Mouse (Mus musculus): ENCODE data around the gene Kbtbd12. TPM values are rescaled to one million over a fixed set of nuclear protein-coding genes. Genes with fewer than 3 reads are reported as not detected.

Gene Kbtbd12
- polyA plus RNA-seq, 1 experiment from 2014 or later = not detected

GRCm38 (mm10) chr6:88640331-88640730 is 2.6 kb upstream of the Kbtbd12 start:
- no peak overlapping the region for H3K27ac ChIP-seq
- 30% methylated on average over 3 of the region's 3 CpGs for WGBS
- H3K9me3 ChIP-seq = peaks cover 9% of the 10 kb centered on the region; the same call in 1 of the 2 replicates
- H3K4me3 ChIP-seq = no peak overlapping the region
- no peaks in the 10 kb centered on the region for H3K36me3 ChIP-seq
- DNase-seq (ENCODE audit: low spot score) = no peak
- H3K4me1 ChIP-seq (replicated peaks) = peaks cover 22% of the 10 kb centered on the region
- peaks cover 4% of the 10 kb centered on the region; the same call in 1 of the 2 replicates for H3K27me3 ChIP-seq (ENCODE audit: insufficient read depth, poor library complexity, severe bottlenecking)

- 2% methylated on average over 9 of the region's 9 CpGs for WGBS
- peak; percentile 20 for DNase-seq (ENCODE audit: low spot score)
- H3K9me3 ChIP-seq = peaks cover 10% of the 10 kb centered on the region; the same call in 1 of the 2 replicates
- no peak overlapping the region for H3K27ac ChIP-seq
- H3K4me3 ChIP-seq = peak overlapping the region; percentile 23; the same call in 1 of the 2 replicates
- peaks cover 22% of the 10 kb centered on the region for H3K4me1 ChIP-seq (replicated peaks)
- no peaks in the 10 kb centered on the region for H3K36me3 ChIP-seq
- peaks cover 4% of the 10 kb centered on the region; the same call in 1 of the 2 replicates for H3K27me3 ChIP-seq (ENCODE audit: insufficient read depth, poor library complexity, severe bottlenecking)
Measured at GRCm38 (mm10) chr6:88639921-88640320, 2.2 kb upstream of the Kbtbd12 start.

- 24% methylated on average over 6 of the region's 6 CpGs for WGBS
- no peak for DNase-seq (ENCODE audit: low spot score)
- no peaks in the 10 kb centered on the region for H3K36me3 ChIP-seq
- H3K27me3 ChIP-seq (ENCODE audit: insufficient read depth, poor library complexity, severe bottlenecking) = peaks cover 4% of the 10 kb centered on the region; the same call in 1 of the 2 replicates
- H3K4me1 ChIP-seq (replicated peaks) = peaks cover 22% of the 10 kb centered on the region
- no peak overlapping the region for H3K27ac ChIP-seq
- 0 out of 2 replicates have a peak overlapping the region, but pooled peaks have one; percentile 23 for H3K4me3 ChIP-seq
- peaks cover 10% of the 10 kb centered on the region; the same call in 1 of the 2 replicates for H3K9me3 ChIP-seq
Measured at GRCm38 (mm10) chr6:88639372-88639920, 1.7 kb upstream of the Kbtbd12 start.

DNA sequence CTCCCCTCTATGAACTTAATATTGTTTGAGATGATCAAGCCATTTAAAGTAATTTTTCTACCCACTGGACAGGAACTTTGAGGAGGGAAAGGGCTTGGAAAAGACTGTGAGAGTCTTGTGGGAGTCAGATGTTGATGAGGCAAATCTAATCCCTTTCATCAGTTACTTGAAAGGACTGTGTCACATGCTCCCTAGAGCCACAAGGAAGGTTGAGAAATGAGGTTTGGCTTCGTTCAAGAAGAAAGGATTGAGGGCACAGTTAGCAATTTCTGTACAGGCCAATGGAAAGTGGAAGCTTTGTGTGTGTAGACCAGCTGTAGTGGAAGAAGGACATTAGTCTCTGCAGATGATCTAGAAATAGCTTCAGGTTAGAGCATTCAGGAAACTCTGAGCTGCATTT is 1.2 kb upstream of the Kbtbd12 start:
- 50% methylated on average over 1 of the region's 1 CpGs for WGBS
- no peak for DNase-seq (ENCODE audit: low spot score)
- Histone ChIP-seq H3K27me3 (ENCODE audit: insufficient read depth, poor library complexity, severe bottlenecking) (peaks cover 4% of the 10 kb centered on the region; the same call in 1 of the 2 replicates), H3K4me3 (no peak overlapping the region), H3K27ac (no peak overlapping the region), H3K4me1 (replicated peaks) (peaks cover 22% of the 10 kb centered on the region), H3K36me3 (no peaks in the 10 kb centered on the region), H3K9me3 (peaks cover 10% of the 10 kb centered on the region; the same call in 1 of the 2 replicates)

GRCm38 (mm10) chr6:88635881-88636754 is 1.6 kb downstream of the Kbtbd12 start:
- DNase-seq (ENCODE audit: low spot score) = no peak
- no peaks in the 10 kb centered on the region for H3K27me3 ChIP-seq (ENCODE audit: insufficient read depth, poor library complexity, severe bottlenecking)
- no peak overlapping the region for H3K4me3 ChIP-seq
- 89% methylated on average over 6 of the region's 6 CpGs for WGBS
- peaks cover 10% of the 10 kb centered on the region; the same call in 1 of the 2 replicates for H3K9me3 ChIP-seq
- H3K4me1 ChIP-seq (replicated peaks) = peaks cover 18% of the 10 kb centered on the region
- no peaks in the 10 kb centered on the region for H3K36me3 ChIP-seq
- H3K27ac ChIP-seq = no peak overlapping the region

DNA sequence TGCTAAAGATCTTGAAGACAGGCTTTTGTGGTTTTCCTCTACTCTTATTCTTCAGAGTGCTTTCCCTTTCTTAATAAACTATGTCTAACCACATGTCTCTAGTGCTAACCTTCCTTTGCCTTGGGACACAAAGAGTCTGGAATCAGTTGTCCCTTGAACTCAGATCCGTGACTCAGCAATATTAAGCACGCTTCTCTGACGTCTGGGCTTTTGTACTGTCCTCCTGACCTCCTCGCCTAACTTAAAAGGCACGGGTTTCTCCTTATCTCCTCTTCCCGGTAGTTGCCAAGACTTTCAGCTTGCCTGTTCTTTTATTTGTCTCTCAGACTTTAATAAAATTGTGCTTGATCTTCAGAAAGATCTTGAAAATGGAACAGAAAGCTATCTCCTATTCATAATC is 6.5 kb downstream of the Kbtbd12 start:
- Histone ChIP-seq H3K9me3 (0 out of 2 replicates have a peak, but pooled peaks cover 3% of the 10 kb centered on the region), H3K36me3 (no peaks in the 10 kb centered on the region), H3K4me3 (no peak overlapping the region), H3K4me1 (replicated peaks) (peaks cover 14% of the 10 kb centered on the region), H3K27me3 (ENCODE audit: insufficient read depth, poor library complexity, severe bottlenecking) (peaks cover 20% of the 10 kb centered on the region), H3K27ac (no peak overlapping the region)
- no peak for DNase-seq (ENCODE audit: low spot score)
- WGBS = 75% methylated on average over 6 of the region's 6 CpGs

DNA sequence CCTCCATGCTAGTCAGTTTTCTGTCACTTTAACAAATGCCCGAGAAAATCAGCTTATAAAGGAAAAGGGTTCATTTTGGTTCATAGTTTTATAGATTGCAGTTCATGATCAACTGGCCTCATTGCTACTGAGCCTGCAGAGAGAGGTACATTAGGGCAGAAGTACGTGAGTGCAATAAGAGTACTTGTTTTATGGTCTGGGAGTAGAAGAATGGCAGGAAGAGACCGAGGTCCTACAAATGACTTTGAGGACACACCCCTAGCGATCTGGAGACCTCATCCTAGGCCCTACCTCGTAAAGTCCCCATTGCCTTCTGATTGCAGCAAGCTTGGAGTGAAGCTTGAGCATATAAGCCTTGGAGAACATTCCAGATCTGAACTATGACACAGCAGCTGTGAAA is 7.2 kb downstream of the Kbtbd12 start:
- no peak for DNase-seq (ENCODE audit: low spot score)
- Histone ChIP-seq H3K27ac (no peak overlapping the region), H3K27me3 (ENCODE audit: insufficient read depth, poor library complexity, severe bottlenecking) (peaks cover 27% of the 10 kb centered on the region), H3K9me3 (0 out of 2 replicates have a peak, but pooled peaks cover 3% of the 10 kb centered on the region), H3K4me3 (no peak overlapping the region), H3K4me1 (replicated peaks) (peaks cover 14% of the 10 kb centered on the region), H3K36me3 (no peaks in the 10 kb centered on the region)
- 83% methylated on average over 5 of the region's 5 CpGs for WGBS

DNA sequence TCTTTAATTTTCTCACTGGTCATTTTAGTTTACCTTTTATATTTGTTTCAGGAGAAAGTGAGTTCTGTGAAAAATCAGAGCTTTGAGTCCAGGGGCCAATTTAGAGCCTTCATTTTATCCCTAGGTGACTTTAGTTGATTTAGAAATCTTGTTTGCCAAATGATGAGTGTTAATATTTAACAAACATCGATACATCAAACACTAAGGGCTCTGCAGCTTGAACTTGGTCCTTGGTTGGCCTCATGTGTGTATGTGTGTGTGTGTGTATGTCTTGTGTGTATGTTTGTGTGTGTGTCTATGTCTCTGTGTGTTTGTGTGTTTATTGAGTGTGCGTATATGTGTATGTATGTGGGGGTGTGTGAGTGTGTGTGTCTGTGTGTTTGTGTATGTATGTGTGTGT is 7.9 kb downstream of the Kbtbd12 start:
- Histone ChIP-seq H3K27me3 (ENCODE audit: insufficient read depth, poor library complexity, severe bottlenecking) (peaks cover 29% of the 10 kb centered on the region), H3K4me1 (replicated peaks) (peaks cover 14% of the 10 kb centered on the region), H3K36me3 (no peaks in the 10 kb centered on the region), H3K27ac (no peak overlapping the region), H3K9me3 (no peaks in the 10 kb centered on the region), H3K4me3 (no peak overlapping the region)
- DNase-seq (ENCODE audit: low spot score) = no peak
- WGBS = 93% methylated on average over 2 of the region's 2 CpGs

DNA sequence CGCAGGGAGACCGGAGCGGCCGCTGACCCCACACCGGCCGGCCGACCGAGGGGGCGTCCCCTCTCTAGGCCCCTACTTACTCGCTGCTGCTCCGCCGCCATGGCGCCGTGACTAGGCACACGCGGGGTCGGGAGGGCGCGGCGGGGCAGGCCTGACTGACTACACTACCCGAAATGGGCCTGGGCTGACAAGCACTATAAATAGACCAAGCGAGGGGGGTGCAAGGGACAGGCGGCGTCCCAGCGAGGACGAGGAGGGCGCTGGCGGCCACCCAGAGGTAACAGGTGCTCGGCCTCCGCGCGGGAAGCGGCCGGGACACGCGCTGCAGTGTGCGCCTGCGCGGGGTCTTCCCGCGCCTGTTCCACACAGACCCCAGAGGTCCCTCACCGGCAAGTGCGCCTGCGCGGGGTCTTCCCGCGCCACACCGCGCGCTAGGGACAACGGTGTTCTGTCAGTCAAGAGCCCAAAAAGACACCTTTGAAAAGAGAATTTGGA is 10.4 kb downstream of the Kbtbd12 start:
- Histone ChIP-seq H3K4me3 (peak overlapping the region; percentile 59), H3K27me3 (ENCODE audit: insufficient read depth, poor library complexity, severe bottlenecking) (peaks cover 29% of the 10 kb centered on the region), H3K4me1 (replicated peaks) (peaks cover 14% of the 10 kb centered on the region), H3K27ac (peak overlapping the region; percentile 88), H3K9me3 (no peaks in the 10 kb centered on the region), H3K36me3 (no peaks in the 10 kb centered on the region)
- DNase-seq (ENCODE audit: low spot score) = peak; percentile 89
- under 1% methylated on average over 51 of the region's 51 CpGs for WGBS

GRCm38 (mm10) chr6:88626912-88627311 is 10.8 kb downstream of the Kbtbd12 start:
- peak overlapping the region; percentile 59 for H3K4me3 ChIP-seq
- no peaks in the 10 kb centered on the region for H3K9me3 ChIP-seq
- DNase-seq (ENCODE audit: low spot score) = no peak
- peak overlapping the region; percentile 88 for H3K27ac ChIP-seq
- 28% methylated on average over 11 of the region's 11 CpGs for WGBS
- H3K36me3 ChIP-seq = no peaks in the 10 kb centered on the region
- peaks cover 29% of the 10 kb centered on the region for H3K27me3 ChIP-seq (ENCODE audit: insufficient read depth, poor library complexity, severe bottlenecking)
- H3K4me1 ChIP-seq (replicated peaks) = peaks cover 14% of the 10 kb centered on the region

- Histone ChIP-seq H3K27ac (no peak overlapping the region), H3K4me1 (replicated peaks) (peaks cover 14% of the 10 kb centered on the region), H3K27me3 (ENCODE audit: insufficient read depth, poor library complexity, severe bottlenecking) (peaks cover 29% of the 10 kb centered on the region), H3K36me3 (no peaks in the 10 kb centered on the region), H3K4me3 (no peak overlapping the region), H3K9me3 (no peaks in the 10 kb centered on the region)
- no peak for DNase-seq (ENCODE audit: low spot score)
- 78% methylated on average over 4 of the region's 4 CpGs for WGBS
Measured at GRCm38 (mm10) chr6:88626462-88626861, 11.3 kb downstream of the Kbtbd12 start.

- no peak overlapping the region for H3K4me3 ChIP-seq
- DNase-seq (ENCODE audit: low spot score) = no peak
- H3K4me1 ChIP-seq (replicated peaks) = peaks cover 3% of the 10 kb centered on the region
- H3K9me3 ChIP-seq = no peaks in the 10 kb centered on the region
- H3K27ac ChIP-seq = no peak overlapping the region
- WGBS = 90% methylated on average over 4 of the region's 4 CpGs
- no peaks in the 10 kb centered on the region for H3K36me3 ChIP-seq
- peaks cover 15% of the 10 kb centered on the region for H3K27me3 ChIP-seq (ENCODE audit: insufficient read depth, poor library complexity, severe bottlenecking)
Measured at GRCm38 (mm10) chr6:88621816-88622481, 15.8 kb downstream of the Kbtbd12 start.

Measured in hindbrain, embryonic 10.5 days (tissue).